Mouse (Mus musculus): ENCODE results near the gene Zfyve19.

Zfyve19 gene

GRCm38 (mm10) chr2:119196316-119197108 is 11.9 kb upstream of the Zfyve19 start:
- DNase-seq (ENCODE audit: low read depth in 2 of 2, low spot score in 2 of 2): no peak

GRCm38 (mm10) chr2:119197493-119197892 is 10.9 kb upstream of the Zfyve19 start:
- no peak for DNase-seq (ENCODE audit: low read depth in 2 of 2, low spot score in 2 of 2)

GRCm38 (mm10) chr2:119198049-119198448 is 10.4 kb upstream of the Zfyve19 start:
- no peak for DNase-seq (ENCODE audit: low read depth in 2 of 2, low spot score in 2 of 2)

GRCm38 (mm10) chr2:119198934-119199333 is 9.5 kb upstream of the Zfyve19 start:
- no peak for DNase-seq (ENCODE audit: low read depth in 2 of 2, low spot score in 2 of 2)

- DNase-seq (ENCODE audit: low read depth in 2 of 2, low spot score in 2 of 2): no peak
These were observed 5.4 kb upstream of the Zfyve19 start for GRCm38 (mm10) chr2:119202914-119203453.

- no peak for DNase-seq (ENCODE audit: low read depth in 2 of 2, low spot score in 2 of 2)
These were observed 4.5 kb upstream of the Zfyve19 start for GRCm38 (mm10) chr2:119203871-119204460.

- DNase-seq (ENCODE audit: low read depth in 2 of 2, low spot score in 2 of 2): no peak
These were observed 465 bp upstream of the Zfyve19 start for GRCm38 (mm10) chr2:119207961-119208343.

- DNase-seq (ENCODE audit: low read depth in 2 of 2, low spot score in 2 of 2): no peak
These were observed 725 bp downstream of the Zfyve19 start for GRCm38 (mm10) chr2:119209176-119209507.

- DNase-seq (ENCODE audit: low read depth in 2 of 2, low spot score in 2 of 2): no peak
These were observed 21.6 kb downstream of the Zfyve19 start, which contains the start of gene Ppp1r14d for GRCm38 (mm10) chr2:119229775-119230704. TSS of gene Ppp1r14d (minus strand) at chr2:119229906.

- DNase-seq (ENCODE audit: low read depth in 2 of 2, low spot score in 2 of 2): no peak
These were observed 28.3 kb downstream of the Zfyve19 start for GRCm38 (mm10) chr2:119236682-119237209.

- no peak for DNase-seq (ENCODE audit: low read depth in 2 of 2, low spot score in 2 of 2)
These were observed 28.9 kb downstream of the Zfyve19 start, which contains the start of gene Spint1 for GRCm38 (mm10) chr2:119237210-119237870. TSS of gene Spint1 (plus strand) at chr2:119237362.

- no peak for DNase-seq (ENCODE audit: low read depth in 2 of 2, low spot score in 2 of 2)
These were observed 29.4 kb downstream of the Zfyve19 start for GRCm38 (mm10) chr2:119237871-119238220.

- DNase-seq (ENCODE audit: low read depth in 2 of 2, low spot score in 2 of 2): no peak
These were observed 30.3 kb downstream of the Zfyve19 start for GRCm38 (mm10) chr2:119238671-119239070.

- DNase-seq (ENCODE audit: low read depth in 2 of 2, low spot score in 2 of 2): no peak
These were observed 31.8 kb downstream of the Zfyve19 start for GRCm38 (mm10) chr2:119240075-119240818.

- no peak for DNase-seq (ENCODE audit: low read depth in 2 of 2, low spot score in 2 of 2)
These were observed 32.4 kb downstream of the Zfyve19 start for GRCm38 (mm10) chr2:119240819-119241186.

- no peak for DNase-seq (ENCODE audit: low read depth in 2 of 2, low spot score in 2 of 2)
These were observed 34.1 kb downstream of the Zfyve19 start for GRCm38 (mm10) chr2:119242548-119242947.

GRCm38 (mm10) chr2:119245246-119245645 is 36.8 kb downstream of the Zfyve19 start:
- no peak for DNase-seq (ENCODE audit: low read depth in 2 of 2, low spot score in 2 of 2)

GRCm38 (mm10) chr2:119247904-119248303 is 39.5 kb downstream of the Zfyve19 start:
- no peak for DNase-seq (ENCODE audit: low read depth in 2 of 2, low spot score in 2 of 2)

GRCm38 (mm10) chr2:119249592-119250061 is 41.2 kb downstream of the Zfyve19 start:
- no peak for DNase-seq (ENCODE audit: low read depth in 2 of 2, low spot score in 2 of 2)

- DNase-seq (ENCODE audit: low read depth in 2 of 2, low spot score in 2 of 2): no peak
These were observed 42.0 kb downstream of the Zfyve19 start for GRCm38 (mm10) chr2:119250377-119250776.

Data from CD8-positive naive resting alpha-beta T cell, adult 2 months (primary cell).